Mouse (Mus musculus): ENCODE results near the gene Dynlt1b.
"Not testable (repeated sequence)": the region's sequence is repeated elsewhere in the genome, so short reads cannot be mapped to it uniquely, and the experiment has no call there.

The Dynlt1b gene

GRCm38 (mm10) chr17:6424294-6424980 lies 5.5 kb upstream of the Dynlt1b start:
- DNase-seq: peak; percentile 36

GRCm38 (mm10) chr17:6425325-6425724 lies 4.6 kb upstream of the Dynlt1b start:
- not testable (repeated sequence) for DNase-seq

- DNase-seq: not testable (repeated sequence)
Measured at GRCm38 (mm10) chr17:6426869-6427268, 3.0 kb upstream of the Dynlt1b start.

- not testable (repeated sequence) for DNase-seq
Measured at GRCm38 (mm10) chr17:6428926-6429325, 986 bp upstream of the Dynlt1b start.

DNA sequence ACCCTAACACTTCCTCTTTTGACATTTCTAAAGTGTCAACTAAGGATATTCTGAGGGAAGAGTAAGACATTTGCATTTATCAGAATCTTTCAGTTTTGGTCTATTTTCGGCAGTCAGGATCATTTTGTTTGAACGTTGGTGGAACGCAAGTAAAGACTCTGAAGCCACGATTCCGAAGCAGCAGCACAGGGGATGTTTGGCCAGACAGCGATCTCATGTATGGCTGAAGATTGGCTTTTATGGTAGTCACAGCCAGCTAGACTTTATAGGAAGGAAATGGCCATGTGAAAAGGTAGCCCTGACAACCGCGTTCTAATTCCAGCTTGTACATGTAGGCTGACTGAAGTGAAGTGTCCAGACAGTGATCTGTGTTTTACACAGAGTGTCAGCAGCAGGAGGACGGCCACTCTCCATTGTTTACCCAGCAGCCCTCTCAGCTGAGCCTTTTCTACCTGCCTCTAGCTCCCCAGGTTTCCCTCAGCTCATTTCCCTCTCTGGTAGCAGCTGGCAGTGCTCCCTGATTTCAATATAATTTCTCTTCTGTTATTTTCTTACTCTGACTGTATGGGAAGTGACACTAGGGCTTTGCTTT lies 594 bp downstream of the Dynlt1b start:
- not testable (repeated sequence) for DNase-seq

DNA sequence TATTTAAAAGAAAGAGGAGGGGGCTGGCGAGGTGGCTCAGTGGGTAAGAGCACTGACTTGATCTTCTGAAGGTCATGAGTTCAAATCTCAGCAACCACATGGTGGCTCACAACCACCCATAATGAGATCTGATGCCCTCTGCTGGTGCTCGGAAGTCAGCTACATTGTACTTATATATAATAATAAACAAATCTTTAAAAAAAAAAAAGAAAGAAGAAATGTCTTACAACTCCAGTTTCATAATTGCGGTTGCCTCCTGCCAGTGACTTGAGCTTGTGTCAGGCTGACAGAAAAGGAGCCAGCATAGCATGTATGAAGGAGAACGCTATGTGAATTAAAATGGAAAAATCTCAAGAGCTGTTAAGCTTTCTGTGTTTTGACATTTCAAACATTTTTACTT lies 2.5 kb downstream of the Dynlt1b start:
- peak; percentile 12 for DNase-seq

GRCm38 (mm10) chr17:6433691-6434090 lies 3.8 kb downstream of the Dynlt1b start:
- not testable (repeated sequence) for DNase-seq

DNA sequence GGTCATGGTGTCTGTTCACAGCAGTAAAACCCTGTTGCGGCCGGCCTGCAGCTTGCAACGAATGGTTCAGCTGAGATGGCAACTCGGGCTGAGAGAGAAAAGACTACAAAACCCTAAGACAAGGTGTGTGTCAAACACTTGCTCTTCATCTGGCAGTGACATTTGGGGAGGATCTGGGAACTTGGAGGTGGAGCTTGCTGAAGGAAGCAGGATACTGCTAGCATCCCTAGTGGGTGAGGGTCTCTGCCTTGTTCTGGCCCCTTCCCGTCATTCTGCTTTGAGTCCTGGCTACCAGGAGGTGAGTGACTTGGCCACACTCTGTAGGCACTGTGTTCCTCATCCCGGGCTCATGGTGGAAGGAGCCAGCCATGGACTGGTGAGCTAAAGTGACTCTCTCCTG lies 8.2 kb downstream of the Dynlt1b start:
- DNase-seq: not testable (repeated sequence)

DNA sequence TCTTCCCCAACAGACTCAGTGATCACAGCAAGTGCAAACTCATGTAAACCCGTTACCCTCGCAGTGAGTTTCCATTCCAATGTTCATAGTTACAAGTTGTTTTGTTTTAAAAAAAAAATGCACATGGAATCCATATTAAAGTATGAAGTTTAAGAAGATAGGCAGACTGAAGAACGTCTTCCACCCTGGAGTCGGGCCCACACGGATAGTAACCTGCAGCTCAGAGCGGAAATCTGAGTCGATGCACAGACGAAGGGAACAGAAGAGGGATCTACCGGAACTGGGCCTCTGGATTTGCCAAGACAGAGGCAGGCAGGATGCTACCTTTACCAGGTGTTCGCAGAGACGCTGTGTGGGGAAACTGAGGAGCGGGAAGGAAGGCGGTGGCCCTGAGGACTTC lies 10.0 kb downstream of the Dynlt1b start:
- not testable (repeated sequence) for DNase-seq

- DNase-seq: peak; percentile 10
Measured at GRCm38 (mm10) chr17:6440493-6441077, 10.7 kb downstream of the Dynlt1b start.

GRCm38 (mm10) chr17:6441254-6441653 lies 11.3 kb downstream of the Dynlt1b start:
- not testable (repeated sequence) for DNase-seq

DNA sequence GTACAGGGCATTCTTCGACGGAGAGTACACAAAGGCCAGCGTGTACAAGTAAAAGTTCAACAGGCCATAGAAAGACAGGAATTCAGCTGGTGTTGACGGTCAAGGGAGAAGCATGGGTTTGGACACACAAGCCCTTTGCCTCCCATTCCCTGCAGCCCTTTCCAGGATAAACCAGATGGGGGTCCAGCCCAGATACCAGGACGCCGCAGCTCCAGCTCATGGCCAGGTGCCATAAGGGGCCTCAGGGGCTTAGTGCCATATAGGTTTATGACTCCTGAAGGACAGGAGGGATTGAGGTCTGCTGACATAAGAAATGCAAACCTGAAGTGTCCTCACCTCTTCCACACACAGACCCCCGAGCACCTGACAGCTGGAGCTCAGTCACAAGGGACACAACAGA lies 12.6 kb downstream of the Dynlt1b start:
- DNase-seq: not testable (repeated sequence)

- DNase-seq: peak; percentile 19
Measured at GRCm38 (mm10) chr17:6445794-6446587, 16.1 kb downstream of the Dynlt1b start.

DNA sequence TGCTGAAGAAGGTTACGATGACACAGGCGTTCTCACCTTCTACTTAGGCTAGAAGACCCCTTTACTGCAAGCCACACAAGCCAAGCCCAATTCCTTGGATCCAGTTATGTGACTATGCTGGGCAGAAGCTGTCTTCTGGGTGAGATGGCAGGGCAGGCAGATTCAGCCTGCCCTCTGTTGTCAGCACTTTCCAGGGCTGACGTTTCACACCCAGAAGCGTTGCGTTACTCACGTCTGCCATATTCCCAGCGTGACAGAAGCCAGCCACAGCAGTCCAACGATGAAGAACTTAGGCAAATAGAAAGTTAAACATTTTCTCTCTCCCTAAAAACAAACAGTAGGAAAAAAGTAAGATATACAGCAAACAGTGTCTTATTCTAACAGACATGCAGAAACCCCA lies 18.4 kb downstream of the Dynlt1b start:
- not testable (repeated sequence) for DNase-seq

DNA sequence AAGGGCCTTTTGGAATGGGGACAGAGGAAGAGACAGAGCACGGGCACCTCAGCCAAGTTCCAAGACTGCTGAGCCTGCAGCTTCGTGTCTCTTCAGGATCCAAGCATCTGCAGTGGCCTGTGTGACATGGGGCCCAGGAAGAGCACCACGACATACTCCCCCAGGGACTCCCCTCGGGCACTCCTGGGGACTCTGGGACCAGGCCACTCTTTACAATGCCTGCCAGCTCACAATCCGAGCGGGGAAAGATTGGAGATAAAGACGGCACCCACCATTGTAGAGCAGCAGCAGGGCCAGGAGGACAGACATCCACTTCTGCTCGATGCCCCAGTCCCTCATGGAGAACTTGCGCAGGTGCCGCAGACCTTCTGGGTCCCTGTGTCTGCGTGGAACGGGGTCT lies 19.3 kb downstream of the Dynlt1b start:
- DNase-seq: not testable (repeated sequence)

- DNase-seq: not testable (repeated sequence)
Measured at GRCm38 (mm10) chr17:6451205-6451604, 21.3 kb downstream of the Dynlt1b start.

DNA sequence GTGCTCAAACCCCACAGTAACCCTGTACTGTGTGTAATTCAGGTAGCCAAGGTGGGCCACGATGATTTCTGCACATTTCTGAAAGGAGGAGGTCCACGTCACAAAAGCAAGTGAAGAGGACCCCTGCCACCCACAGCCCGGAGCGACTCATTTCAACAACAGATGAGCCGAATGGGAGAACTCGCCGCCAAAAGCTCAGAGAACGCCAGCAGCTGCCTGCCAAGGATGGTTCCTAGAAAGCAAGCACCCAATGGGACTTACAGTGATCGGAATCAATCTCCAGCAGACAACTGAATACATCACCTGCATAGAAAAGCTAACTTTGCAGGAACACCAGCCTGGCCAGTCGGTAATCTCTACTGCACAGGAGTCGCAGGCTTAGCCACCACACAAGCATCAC lies 22.8 kb downstream of the Dynlt1b start:
- DNase-seq: peak; percentile 7

GRCm38 (mm10) chr17:6454703-6455102 lies 24.8 kb downstream of the Dynlt1b start:
- DNase-seq: not testable (repeated sequence)

GRCm38 (mm10) chr17:6455883-6456282 lies 26.0 kb downstream of the Dynlt1b start:
- not testable (repeated sequence) for DNase-seq

DNA sequence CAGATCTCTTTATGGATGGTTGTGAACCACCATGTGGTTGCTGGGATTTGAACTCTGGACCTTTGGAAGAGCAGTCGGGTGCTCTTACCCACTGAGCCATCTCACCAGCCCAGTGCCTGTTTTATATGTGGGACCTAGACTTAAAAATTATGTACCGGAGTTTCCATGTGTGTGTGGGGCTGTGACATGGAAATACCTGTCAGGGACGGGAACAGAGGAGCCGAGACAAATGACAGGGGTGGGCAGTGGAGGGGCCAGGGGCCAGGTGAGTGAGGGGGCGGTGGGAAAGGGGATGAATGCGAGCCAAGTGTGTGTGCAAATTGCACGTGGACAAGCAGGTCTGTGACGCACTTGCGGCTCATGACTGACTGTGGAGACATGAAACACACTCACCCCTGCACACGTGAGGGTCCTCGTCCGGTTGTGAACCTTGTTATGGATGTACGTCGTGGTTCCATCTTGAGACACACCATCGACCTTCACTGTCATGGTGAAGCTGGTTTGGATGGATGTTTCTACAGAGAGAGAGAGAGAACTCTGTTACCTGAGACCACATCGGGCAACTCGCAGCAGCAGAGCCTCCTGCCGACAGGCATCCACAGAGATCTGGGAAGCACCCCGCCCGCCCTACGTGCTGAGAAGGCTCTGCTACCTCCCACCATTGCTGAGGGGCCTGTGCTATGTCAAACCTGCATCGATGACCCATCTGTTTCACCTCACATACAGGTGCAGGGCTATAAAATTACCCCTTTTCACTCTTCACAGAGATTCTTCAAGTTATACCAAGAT lies 26.9 kb downstream of the Dynlt1b start:
- not testable (repeated sequence) for DNase-seq

DNA sequence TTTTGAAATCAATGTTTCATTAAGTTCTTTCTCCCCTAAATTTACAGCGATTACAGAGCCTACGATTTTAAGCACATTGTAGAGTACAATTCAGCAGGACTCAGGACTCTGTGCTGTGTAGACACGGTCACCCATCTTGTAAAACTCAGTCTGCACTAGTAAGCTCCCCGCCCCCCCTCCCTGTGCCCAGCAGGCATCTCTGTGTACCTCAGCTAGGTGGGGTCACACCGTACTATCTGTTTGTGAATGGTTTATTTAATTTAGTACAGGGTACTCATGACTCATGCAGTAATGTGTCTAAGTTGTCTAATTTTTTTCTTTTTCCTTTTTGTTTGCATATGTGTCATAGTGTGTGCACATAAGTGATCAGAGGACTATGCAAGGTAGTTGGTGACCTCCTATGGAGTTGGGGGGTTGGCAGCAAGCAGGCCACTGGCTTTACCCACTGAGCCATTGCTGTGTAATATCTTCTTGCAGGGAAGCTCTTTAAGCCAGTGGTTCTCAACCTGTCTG lies 31.2 kb downstream of the Dynlt1b start:
- DNase-seq: not testable (repeated sequence)

- not testable (repeated sequence) for DNase-seq
Measured at GRCm38 (mm10) chr17:6465735-6466134, 35.8 kb downstream of the Dynlt1b start.

Measured in lung, postnatal 10 days (tissue).